Mouse (Mus musculus) cerebellum, postnatal 4 days (tissue): ENCODE results near the gene Ank.

Experiments
- DNase-seq, 2 experiments: peaks; one replicate each; pipeline ENCODE4 v3.0.0; 2022; ENCODE audit warnings: low spot score in 2 of 2, mixed read lengths in 1 of 2

The Ank gene

GRCm38 (mm10) chr15:27537519-27538223 lies 71.2 kb downstream of the Ank start:
- DNase-seq = no peak

DNA sequence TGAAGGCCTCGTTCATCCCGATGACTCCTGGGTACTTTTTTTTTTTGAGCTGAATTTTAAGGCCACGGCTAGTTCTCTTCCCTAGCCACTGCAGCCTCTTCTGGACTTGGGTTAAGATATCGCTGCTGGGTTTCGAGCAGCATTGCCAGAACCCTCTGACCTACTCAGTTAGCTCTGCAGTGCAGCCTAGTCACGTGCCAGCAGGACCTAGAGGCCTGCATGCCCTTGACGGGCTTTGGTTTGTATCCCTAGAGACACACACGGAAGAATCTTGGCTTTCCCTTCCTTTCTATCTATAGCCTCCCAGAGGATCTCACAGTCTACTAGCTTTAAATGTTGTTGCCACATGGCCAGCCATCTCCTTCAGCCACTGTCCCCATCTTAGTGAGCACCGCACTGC lies 73.3 kb downstream of the Ank start:
- no peak for DNase-seq

DNA sequence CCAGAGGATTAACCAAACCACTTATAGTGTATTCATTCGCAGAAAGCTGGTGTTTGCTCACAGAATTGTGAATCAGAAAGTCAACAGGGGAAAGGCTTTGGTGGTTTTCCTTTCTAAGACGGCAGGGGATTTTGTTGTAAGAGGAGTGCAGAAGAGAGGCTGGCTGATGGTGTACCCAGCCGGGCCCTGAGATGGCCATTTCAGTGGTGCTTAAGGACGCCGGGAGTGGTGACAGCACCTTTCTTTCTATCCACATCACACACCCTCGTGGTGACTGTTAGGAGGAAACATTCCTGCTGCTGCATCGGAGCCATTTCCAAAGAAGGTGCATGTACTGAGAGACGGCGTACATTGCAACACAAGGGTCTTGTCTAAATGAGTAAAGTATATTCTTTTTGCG lies 78.7 kb downstream of the Ank start:
- no peak for DNase-seq

DNA sequence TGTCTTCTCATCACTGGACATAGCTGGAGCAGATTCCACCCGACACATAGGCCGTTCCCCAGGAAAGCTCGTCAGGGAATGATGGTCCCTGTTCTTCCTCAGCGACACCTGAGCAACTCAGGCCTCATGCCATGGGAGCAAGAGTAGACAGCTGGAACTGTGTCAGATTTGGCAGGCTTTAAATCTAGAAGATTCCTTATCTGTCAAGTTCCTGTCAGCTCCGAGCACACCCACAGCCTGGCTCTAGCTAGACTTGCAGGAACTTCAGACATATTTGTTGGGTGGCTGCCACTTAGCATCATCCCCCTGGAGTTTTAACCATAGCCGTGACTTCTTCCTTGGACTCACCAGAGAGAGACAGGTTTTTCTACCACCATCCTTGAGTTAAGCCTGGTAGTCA lies 81.6 kb downstream of the Ank start:
- DNase-seq = no peak

- DNase-seq = no peak
Observed at GRCm38 (mm10) chr15:27549071-27549470, 82.6 kb downstream of the Ank start.

- no peak for DNase-seq
Observed at GRCm38 (mm10) chr15:27549878-27550277, 83.4 kb downstream of the Ank start.

GRCm38 (mm10) chr15:27550358-27550992 lies 84.0 kb downstream of the Ank start:
- DNase-seq = no peak

GRCm38 (mm10) chr15:27551117-27552114 lies 84.9 kb downstream of the Ank start:
- no peak for DNase-seq

GRCm38 (mm10) chr15:27552129-27552700 lies 85.7 kb downstream of the Ank start:
- no peak for DNase-seq

DNA sequence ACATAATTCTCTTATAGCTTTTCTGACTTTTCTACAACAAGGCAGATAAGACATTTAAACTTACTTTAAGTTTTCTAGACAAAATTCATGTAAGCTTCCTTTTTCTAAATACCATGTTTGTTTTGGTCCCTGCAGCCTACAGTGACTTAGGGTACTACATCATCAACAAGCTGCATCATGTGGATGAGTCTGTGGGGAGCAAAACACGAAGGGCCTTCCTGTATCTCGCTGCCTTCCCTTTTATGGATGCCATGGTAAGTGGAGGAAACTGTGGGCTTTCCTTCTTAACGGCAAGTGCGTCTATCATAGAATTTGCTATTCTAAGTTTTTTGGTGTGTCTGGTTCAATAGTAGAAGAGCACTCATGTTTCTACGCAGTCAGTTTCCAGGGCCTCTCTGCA lies 87.1 kb downstream of the Ank start:
- DNase-seq = no peak

DNA sequence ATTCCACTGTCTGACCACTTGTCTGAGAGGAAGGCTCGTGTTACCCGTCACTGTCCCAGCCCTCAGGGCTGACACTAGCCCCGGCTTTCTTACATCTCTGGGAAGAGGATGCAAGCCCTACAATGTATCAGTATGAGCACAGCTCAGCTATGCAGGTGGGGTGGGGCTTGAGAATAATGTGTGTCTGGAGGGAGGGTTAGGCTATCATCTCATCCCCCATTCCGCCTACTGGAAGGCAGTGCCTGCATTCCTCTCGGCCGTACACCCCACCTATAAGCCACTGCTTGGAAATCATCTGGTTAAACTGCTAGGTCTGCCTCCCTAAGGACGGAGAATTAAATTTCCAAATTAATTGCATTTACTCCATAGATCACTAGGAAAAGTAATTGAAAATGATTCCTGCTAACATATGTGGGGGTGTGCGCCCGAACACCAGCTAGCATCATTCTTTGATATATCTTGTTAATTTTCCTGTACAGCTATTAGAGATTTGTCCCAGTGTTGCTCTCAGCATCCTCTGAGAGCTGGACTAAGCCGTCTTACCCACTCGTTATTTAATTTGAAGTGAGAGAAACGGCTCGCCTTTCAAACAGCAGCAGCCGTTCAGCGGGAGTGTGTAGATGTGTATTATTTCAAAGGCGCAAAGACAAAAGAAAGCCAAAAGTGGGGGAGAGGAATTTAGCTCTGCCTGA lies 92.1 kb downstream of the Ank start:
- DNase-seq = no peak

DNA sequence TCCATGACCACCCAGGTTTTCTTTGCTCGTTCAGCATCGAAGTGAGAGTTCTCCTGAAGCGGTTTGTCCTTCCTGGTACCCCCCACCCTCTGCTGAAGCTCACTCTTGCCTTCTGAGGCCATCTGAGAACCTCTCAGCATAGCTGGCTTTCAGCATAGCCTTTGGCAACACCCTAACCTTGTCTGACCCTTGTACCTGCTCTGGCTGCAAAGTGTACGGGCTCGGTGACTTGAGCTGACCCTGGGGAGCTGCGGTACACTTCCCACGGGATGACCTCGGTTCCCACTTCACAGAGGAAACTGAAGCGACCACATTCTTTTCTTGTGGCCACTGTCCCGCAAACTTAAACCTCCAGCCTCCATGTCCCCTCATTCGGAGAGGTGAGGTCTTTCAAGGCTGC lies 93.8 kb downstream of the Ank start:
- no peak for DNase-seq

- no peak for DNase-seq
Observed at GRCm38 (mm10) chr15:27564106-27565100, 97.9 kb downstream of the Ank start.

GRCm38 (mm10) chr15:27565626-27566185 lies 99.2 kb downstream of the Ank start:
- DNase-seq = no peak

DNA sequence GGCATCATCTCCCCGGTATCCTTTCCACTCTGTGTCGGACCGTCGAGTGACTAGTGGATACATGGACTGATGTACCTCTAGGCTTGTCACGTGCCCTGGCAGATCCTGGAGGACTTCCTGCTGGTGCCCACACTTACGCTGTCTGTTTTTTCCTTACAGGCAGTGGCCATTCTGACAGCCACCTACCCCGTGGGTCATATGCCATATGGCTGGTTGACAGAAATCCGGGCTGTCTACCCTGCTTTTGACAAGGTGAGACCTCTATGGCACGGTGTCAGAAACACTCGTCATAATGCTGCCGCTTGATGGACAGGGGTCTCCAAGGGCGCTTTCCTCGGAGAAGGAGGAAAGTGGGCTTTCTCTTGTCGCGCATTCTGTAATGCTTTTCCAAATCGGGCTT lies 100.9 kb downstream of the Ank start:
- no peak for DNase-seq

DNA sequence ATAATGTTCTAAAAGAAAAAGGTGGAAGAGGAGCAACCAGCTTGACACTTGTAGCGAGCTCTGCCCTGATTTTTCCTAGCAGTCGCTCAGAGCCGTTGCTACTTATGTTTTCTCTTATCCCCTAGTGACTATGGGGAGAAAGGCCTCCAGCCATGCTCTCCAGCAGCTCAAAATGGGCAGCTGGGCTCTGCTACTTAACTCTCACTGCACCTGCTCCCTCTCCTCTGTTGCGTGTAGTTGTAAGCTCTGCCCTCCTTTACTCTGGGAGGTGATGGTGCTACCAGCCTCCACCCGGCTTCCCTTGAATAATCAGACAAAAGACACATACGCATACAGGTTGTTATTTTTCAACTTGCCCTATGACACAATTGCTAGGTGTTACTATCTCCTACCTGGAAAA lies 101.9 kb downstream of the Ank start:
- DNase-seq = no peak

- DNase-seq = no peak
Observed at GRCm38 (mm10) chr15:27569924-27570323, 103.4 kb downstream of the Ank start.

DNA sequence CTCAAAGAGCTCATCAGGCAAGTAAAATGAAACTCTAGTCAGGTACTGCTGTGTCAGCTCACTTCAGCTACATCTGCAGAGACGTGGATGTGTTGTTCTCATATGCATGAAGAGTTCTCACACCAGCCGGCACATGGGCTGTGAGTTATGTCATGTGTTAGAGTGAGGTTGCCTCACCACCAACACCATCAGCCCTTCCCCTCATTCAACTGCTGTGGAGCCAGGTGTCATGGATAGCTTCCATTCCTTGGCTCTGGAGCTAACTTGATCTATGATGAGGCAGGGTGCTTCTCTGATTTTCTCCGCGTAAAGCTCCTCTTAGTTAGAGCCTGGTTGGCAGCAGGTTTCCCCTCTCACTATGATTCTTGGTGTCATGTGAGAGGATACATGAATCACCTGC lies 103.9 kb downstream of the Ank start:
- no peak for DNase-seq

- DNase-seq = no peak
Observed at GRCm38 (mm10) chr15:27571179-27571578, 104.7 kb downstream of the Ank start.
